Mouse (Mus musculus) heart, embryonic 13.5 days (tissue): ENCODE data around the gene Klhl3. TPM values are rescaled to one million over a fixed set of nuclear protein-coding genes. Genes with fewer than 3 reads are reported as not detected.
A peak's percentile ranks its signal among the peaks of the same experiment; 100 is the strongest.

Source experiments
- ATAC-seq: fragments of 200-750 bp; cut with Nextera tagmentation; 2 replicates; pipeline ENCODE4 v1.8.0; 2017; ENCODE audit warnings: moderate TSS enrichment; ENCODE audit not compliant: insufficient number of reproducible peaks, low FRiP score, low TSS enrichment; ENCODE audit errors: extremely low read depth
- H3K27ac ChIP-seq: fragments of 300-500 bp; sonication (generic); replicated peaks from 2 replicates; pipeline ENCODE4 v1.5.1; 2015; ENCODE audit warnings: moderate library complexity, mild to moderate bottlenecking, inconsistent platforms
- H3K27me3 ChIP-seq: fragments of 300-500 bp; sonication (generic); replicated peaks from 2 replicates; pipeline ENCODE4 v1.6.1; 2015; ENCODE audit warnings: mild to moderate bottlenecking, inconsistent platforms
- H3K36me3 ChIP-seq: fragments of 300-500 bp; sonication (generic); 2 replicates; pipeline ENCODE4 v1.6.1; 2015; ENCODE audit warnings: mild to moderate bottlenecking, inconsistent platforms
- H3K4me1 ChIP-seq: fragments of 300-500 bp; sonication (generic); 2 replicates; pipeline ENCODE4 v1.6.1; 2015; ENCODE audit warnings: inconsistent platforms
- H3K4me2 ChIP-seq: fragments of 300-500 bp; sonication (generic); 2 replicates; pipeline ENCODE4 v1.6.1; 2015; ENCODE audit warnings: inconsistent platforms, mild to moderate bottlenecking, moderate library complexity
- H3K4me3 ChIP-seq: fragments of 300-500 bp; sonication (generic); 2 replicates; pipeline ENCODE4 v1.5.1; 2015; ENCODE audit warnings: moderate library complexity, mild to moderate bottlenecking, inconsistent platforms
- H3K9ac ChIP-seq: fragments of 300-500 bp; sonication (generic); 2 replicates; pipeline ENCODE4 v1.6.1; 2015; ENCODE audit warnings: inconsistent platforms, mild to moderate bottlenecking, moderate library complexity
- H3K9me3 ChIP-seq: fragments of 300-500 bp; sonication (generic); 2 replicates; pipeline ENCODE4 v1.6.1; 2016; ENCODE audit warnings: inconsistent platforms
- WGBS: fragments of 180-500 bp; shearing (Covaris S2); methylation state at CpG from one replicate; pipeline ENCODE4 v1.1.7; 2015; ENCODE audit warnings: mixed read lengths; 5-methylcytosine and 5-hydroxymethylcytosine counted together
- microRNA counts: library from miRNA; unstranded; fragments of <30 nt; microRNA quantifications from one replicate; lab custom pipeline; 2016
- microRNA-seq: library from miRNA; unstranded; fragments of <30 nt; microRNA quantifications from one replicate; pipeline ENCODE4, GENCODE M21; 2016
- polyA plus RNA-seq: library from polyadenylated mRNA; unstranded; fragments of >200 nt; fragmentation: Nextera tagmentation; extraction: Ambion mirVana; gene quantifications from 2 replicates; pipeline ENCODE4 v1.2.1, GENCODE M21; 2015

The Klhl3 gene
- polyA plus RNA-seq, 1 experiment from 2014 or later: 4.6 TPM

- Histone ChIP-seq H3K27ac (peak overlapping the region; percentile 77), H3K9me3 (no peaks in the 10 kb centered on the region), H3K4me3 (peak overlapping the region; percentile 26), H3K4me2 (peak overlapping the region; percentile 59), H3K4me1 (peaks cover 45% of the 10 kb centered on the region), H3K9ac (0 out of 2 replicates have a peak overlapping the region, but pooled peaks have one; percentile 56), H3K36me3 (no peaks in the 10 kb centered on the region), H3K27me3 (0 out of 2 replicates have a peak, but pooled peaks cover 3% of the 10 kb centered on the region)
- 12% methylated on average over 12 of the region's 12 CpGs for WGBS
- peak; percentile 80; the same call in 1 of the 2 replicates for ATAC-seq
These were observed 130.1 kb downstream of the Klhl3 start for GRCm38 (mm10) chr13:57983330-57983729.

- H3K36me3 ChIP-seq: no peaks in the 10 kb centered on the region
- peak overlapping the region; percentile 26 for H3K4me3 ChIP-seq
- ATAC-seq: no peak; the same call in 1 of the 2 replicates
- H3K4me1 ChIP-seq: peaks cover 45% of the 10 kb centered on the region
- 33% methylated on average over 11 of the region's 11 CpGs for WGBS
- peak overlapping the region; percentile 77 for H3K27ac ChIP-seq
- peak overlapping the region; percentile 56; the same call in 1 of the 2 replicates for H3K9ac ChIP-seq
- H3K27me3 ChIP-seq: 0 out of 2 replicates have a peak, but pooled peaks cover 3% of the 10 kb centered on the region
- H3K9me3 ChIP-seq: no peaks in the 10 kb centered on the region
- H3K4me2 ChIP-seq: peak overlapping the region; percentile 59
These were observed 130.5 kb downstream of the Klhl3 start for GRCm38 (mm10) chr13:57982904-57983303.

- no peaks in the 10 kb centered on the region for H3K36me3 ChIP-seq
- 0 out of 2 replicates have a peak, but pooled peaks cover 3% of the 10 kb centered on the region for H3K27me3 ChIP-seq
- H3K4me2 ChIP-seq: peak overlapping the region; percentile 9
- H3K27ac ChIP-seq: no peak overlapping the region
- H3K9ac ChIP-seq: no peak overlapping the region
- peaks cover 45% of the 10 kb centered on the region for H3K4me1 ChIP-seq
- 27% methylated on average over 9 of the region's 9 CpGs for WGBS
- no peaks in the 10 kb centered on the region; the same call in 1 of the 2 replicates for H3K9me3 ChIP-seq
- no peak overlapping the region for H3K4me3 ChIP-seq
- no peak for ATAC-seq
These were observed 132.7 kb downstream of the Klhl3 start for GRCm38 (mm10) chr13:57980679-57981078.

- no peak for ATAC-seq
- 36% methylated on average over 2 of the region's 2 CpGs for WGBS
- no peaks in the 10 kb centered on the region; the same call in 1 of the 2 replicates for H3K9me3 ChIP-seq
- H3K27ac ChIP-seq: 0 out of 2 replicates have a peak overlapping the region, but pooled peaks have one; percentile 24
- H3K9ac ChIP-seq: no peak overlapping the region
- 0 out of 2 replicates have a peak, but pooled peaks cover 3% of the 10 kb centered on the region for H3K27me3 ChIP-seq
- peaks cover 45% of the 10 kb centered on the region for H3K4me1 ChIP-seq
- H3K4me3 ChIP-seq: no peak overlapping the region
- H3K36me3 ChIP-seq: no peaks in the 10 kb centered on the region
- peak overlapping the region; percentile 9 for H3K4me2 ChIP-seq
These were observed 133.3 kb downstream of the Klhl3 start for GRCm38 (mm10) chr13:57980071-57980470.

GRCm38 (mm10) chr13:57978931-57979330 lies 134.5 kb downstream of the Klhl3 start:
- Histone ChIP-seq H3K4me2 (no peak overlapping the region), H3K27ac (no peak overlapping the region), H3K9me3 (no peaks in the 10 kb centered on the region; the same call in 1 of the 2 replicates), H3K4me1 (peaks cover 38% of the 10 kb centered on the region), H3K27me3 (0 out of 2 replicates have a peak, but pooled peaks cover 3% of the 10 kb centered on the region), H3K4me3 (no peak overlapping the region), H3K9ac (no peak overlapping the region), H3K36me3 (no peaks in the 10 kb centered on the region)
- WGBS: 25% methylated on average over 9 of the region's 9 CpGs
- no peak for ATAC-seq

- H3K4me3 ChIP-seq: no peak overlapping the region
- no peak overlapping the region for H3K27ac ChIP-seq
- 76% methylated on average over 6 of the region's 6 CpGs for WGBS
- H3K36me3 ChIP-seq: no peaks in the 10 kb centered on the region
- no peaks in the 10 kb centered on the region; the same call in 1 of the 2 replicates for H3K9me3 ChIP-seq
- no peak overlapping the region for H3K4me2 ChIP-seq
- H3K4me1 ChIP-seq: peaks cover 26% of the 10 kb centered on the region
- H3K27me3 ChIP-seq: 0 out of 2 replicates have a peak, but pooled peaks cover 3% of the 10 kb centered on the region
- ATAC-seq: no peak
- H3K9ac ChIP-seq: no peak overlapping the region
These were observed 135.7 kb downstream of the Klhl3 start for GRCm38 (mm10) chr13:57977721-57978120.

- no peaks in the 10 kb centered on the region for H3K36me3 ChIP-seq
- H3K9ac ChIP-seq: no peak overlapping the region
- no peaks in the 10 kb centered on the region for H3K9me3 ChIP-seq
- ATAC-seq: no peak
- peaks cover 3% of the 10 kb centered on the region; the same call in 1 of the 2 replicates for H3K27me3 ChIP-seq
- no peak overlapping the region for H3K4me3 ChIP-seq
- H3K27ac ChIP-seq: no peak overlapping the region
- H3K4me1 ChIP-seq: no peaks in the 10 kb centered on the region
- H3K4me2 ChIP-seq: no peak overlapping the region
- WGBS: 77% methylated on average over 6 of the region's 6 CpGs
These were observed 147.7 kb downstream of the Klhl3 start for GRCm38 (mm10) chr13:57965658-57966057.

GRCm38 (mm10) chr13:57960254-57960653 lies 153.1 kb downstream of the Klhl3 start:
- no peak overlapping the region for H3K4me2 ChIP-seq
- H3K36me3 ChIP-seq: no peaks in the 10 kb centered on the region
- 57% methylated on average over 2 of the region's 2 CpGs for WGBS
- no peaks in the 10 kb centered on the region for H3K4me1 ChIP-seq
- H3K27ac ChIP-seq: no peak overlapping the region
- peaks cover 4% of the 10 kb centered on the region; the same call in 1 of the 2 replicates for H3K9me3 ChIP-seq
- H3K27me3 ChIP-seq: no peaks in the 10 kb centered on the region
- no peak overlapping the region for H3K9ac ChIP-seq
- no peak for ATAC-seq
- H3K4me3 ChIP-seq: no peak overlapping the region

GRCm38 (mm10) chr13:57959806-57960205 lies 153.6 kb downstream of the Klhl3 start:
- no peaks in the 10 kb centered on the region for H3K4me1 ChIP-seq
- WGBS: 66% methylated on average over 5 of the region's 5 CpGs
- ATAC-seq: no peak
- no peak overlapping the region for H3K4me2 ChIP-seq
- no peak overlapping the region for H3K4me3 ChIP-seq
- H3K27ac ChIP-seq: no peak overlapping the region
- peaks cover 4% of the 10 kb centered on the region; the same call in 1 of the 2 replicates for H3K9me3 ChIP-seq
- H3K27me3 ChIP-seq: no peaks in the 10 kb centered on the region
- no peaks in the 10 kb centered on the region for H3K36me3 ChIP-seq
- H3K9ac ChIP-seq: no peak overlapping the region

MicroRNA genes within 50 kb of the gene (microRNA counts, 519-probe panel; counts per million panel counts)
- 209 counts per million, percentile 61 among the panel's probes with 10 or more counts for microRNA mmu-miR-874 (lab: Ali Mortazavi, UCI)

Small RNA genes within 50 kb of the gene (microRNA-seq; reads per million reads assigned to microRNA genes)
- 200 reads per million, percentile 63 among the genes with 10 or more reads in this experiment for gene Mir874

Other genes with a start within 250 kb of the Klhl3 start
- gene Spock1, start 205.3 kb downstream of the Klhl3 start, polyA plus RNA-seq: 0.31 and 0.60 TPM in 2 replicates
- gene Hnrnpa0, start 15.0 kb upstream of the Klhl3 start, polyA plus RNA-seq: 18.6 and 18.8 TPM in 2 replicates
- 26.0 and 28.7 TPM in 2 replicates for gene Idnk, start 44.1 kb upstream of the Klhl3 start, polyA plus RNA-seq
- gene Ubqln1, start 102.1 kb upstream of the Klhl3 start, polyA plus RNA-seq: 70.3 and 71.3 TPM in 2 replicates
- 15.6 and 16.0 TPM in 2 replicates for gene Gkap1, start 162.1 kb upstream of the Klhl3 start, polyA plus RNA-seq
- 0.11 and 0.17 TPM in 2 replicates for gene Kif27, start 245.5 kb upstream of the Klhl3 start, polyA plus RNA-seq